Mouse (Mus musculus) common myeloid progenitor, adult 5-6 weeks (primary cell): ENCODE measurements around the gene Mettl7b. TPM values are rescaled to one million over a fixed set of nuclear protein-coding genes. Genes with fewer than 3 reads are reported as not detected.

Source experiments
- ATAC-seq: replicated peaks from 2 replicates; pipeline ENCODE4 v1.8.0; 2016; ENCODE audit warnings: low read depth, mild to moderate bottlenecking, moderate TSS enrichment, inconsistent platforms; ENCODE audit not compliant: poor library complexity, severe bottlenecking
- total RNA-seq: library from RNA; stranded (forward); fragments of 200-1000, 187-1606 nt; gene quantifications from 2 replicates; pipeline ENCODE4 v1.2.3, GENCODE M21; 2017

The Mettl7b gene
- total RNA-seq, 1 experiment from 2014 or later, result not detected

DNA sequence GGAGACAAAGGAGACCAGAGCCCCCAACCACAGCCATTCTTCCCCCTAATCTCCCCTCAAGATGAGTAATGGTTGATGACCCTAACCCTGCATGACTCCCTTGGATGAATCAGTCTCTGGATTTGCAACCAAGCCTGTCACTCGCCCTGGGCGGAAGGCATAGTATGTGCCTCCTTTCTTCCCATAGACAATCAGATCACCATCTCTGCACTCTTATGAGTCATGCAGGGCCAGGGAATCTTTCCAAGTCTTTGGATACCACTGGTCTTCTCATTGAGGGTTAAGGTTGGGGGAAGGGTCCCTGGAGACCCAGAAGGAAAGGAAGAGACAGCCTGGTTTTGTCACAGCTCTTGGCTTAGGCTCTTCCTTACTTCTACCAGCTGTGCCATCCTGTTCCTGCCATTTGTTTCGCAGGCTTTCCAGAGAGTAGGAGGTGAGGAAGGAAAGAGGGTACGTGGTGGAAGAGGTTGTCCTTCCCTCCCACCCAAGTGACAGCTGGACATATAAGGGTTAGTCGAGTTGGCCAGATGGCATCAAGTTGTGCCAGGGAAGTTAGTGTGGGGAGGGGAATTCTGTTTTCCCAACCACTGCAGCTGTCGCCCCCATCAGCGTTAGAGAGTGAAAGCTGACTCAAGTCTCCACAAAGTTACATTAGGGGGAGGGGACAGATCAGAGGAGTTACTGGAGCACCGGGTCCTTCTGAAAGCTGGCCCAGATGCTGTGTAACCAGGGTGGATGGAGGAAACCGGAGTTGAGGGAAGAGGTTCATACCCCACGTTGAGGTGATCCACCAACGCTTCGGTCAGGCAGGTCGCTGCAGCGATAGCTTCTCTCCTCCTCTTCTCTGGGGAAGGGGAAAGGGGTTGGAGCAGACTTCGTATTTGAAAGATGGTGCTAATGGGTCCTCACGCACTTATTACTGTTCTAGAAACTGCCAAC lies 38.6 kb downstream of the Mettl7b start:
- no peak for ATAC-seq

DNA sequence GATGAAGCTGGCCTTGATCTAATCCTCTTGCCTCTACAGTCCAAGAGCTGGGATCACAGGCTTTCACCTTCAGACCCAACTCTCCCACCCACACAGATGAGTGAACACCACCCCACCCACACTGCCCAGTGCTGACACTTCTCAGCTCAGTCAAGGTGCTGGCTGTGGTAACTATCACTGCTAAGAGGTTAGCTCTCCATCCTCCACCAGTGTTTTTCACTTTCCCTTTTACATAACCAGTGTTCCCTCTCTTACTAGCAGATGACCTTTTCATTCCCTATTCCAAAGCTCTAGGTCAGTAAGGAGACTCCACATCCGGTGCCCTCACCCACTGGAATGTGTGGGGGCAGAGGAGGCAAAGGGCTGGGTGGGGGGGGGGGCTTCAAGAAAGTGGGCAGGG lies 39.5 kb downstream of the Mettl7b start:
- no peak for ATAC-seq

DNA sequence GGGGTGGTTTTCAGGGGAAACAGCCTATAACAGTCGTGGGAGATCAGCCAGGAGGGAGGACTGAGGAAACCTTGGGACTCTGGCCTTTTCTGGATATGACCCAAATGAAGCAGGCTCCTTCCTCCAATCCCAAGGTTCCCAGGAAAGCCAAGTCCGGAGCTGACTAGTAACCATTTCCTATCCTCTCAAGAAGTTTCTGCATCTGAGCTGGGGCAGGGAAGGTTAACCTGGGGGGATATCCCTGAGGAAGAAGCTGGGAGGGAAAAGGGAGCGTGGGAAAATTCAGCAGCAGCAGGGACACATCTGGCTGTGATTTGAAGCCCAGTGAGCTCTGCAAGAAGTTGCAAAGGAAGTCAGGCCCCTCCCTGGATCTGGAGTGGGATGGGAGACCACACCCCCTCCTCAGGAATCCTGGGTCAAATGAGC lies 40.0 kb downstream of the Mettl7b start:
- no peak for ATAC-seq

DNA sequence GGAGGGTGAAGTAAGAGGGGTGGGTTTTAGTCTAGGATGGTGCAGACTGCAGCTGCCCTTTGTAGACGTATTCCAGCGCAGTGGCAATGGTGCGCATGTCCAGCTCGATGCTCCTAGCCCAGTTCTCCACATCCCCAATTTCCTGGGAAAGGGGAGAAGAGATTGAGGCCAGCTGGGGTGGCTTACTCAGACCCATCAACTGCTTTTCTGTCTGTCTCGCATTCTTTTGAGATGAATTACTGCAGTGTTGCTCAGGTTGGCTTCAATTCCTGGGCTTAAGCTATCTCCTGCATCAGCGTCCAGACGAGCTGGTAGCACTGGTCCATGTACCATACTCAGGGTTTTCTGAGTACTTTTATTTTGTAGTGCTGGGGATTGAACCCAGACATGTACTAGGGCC lies 40.8 kb downstream of the Mettl7b start:
- no peak for ATAC-seq

DNA sequence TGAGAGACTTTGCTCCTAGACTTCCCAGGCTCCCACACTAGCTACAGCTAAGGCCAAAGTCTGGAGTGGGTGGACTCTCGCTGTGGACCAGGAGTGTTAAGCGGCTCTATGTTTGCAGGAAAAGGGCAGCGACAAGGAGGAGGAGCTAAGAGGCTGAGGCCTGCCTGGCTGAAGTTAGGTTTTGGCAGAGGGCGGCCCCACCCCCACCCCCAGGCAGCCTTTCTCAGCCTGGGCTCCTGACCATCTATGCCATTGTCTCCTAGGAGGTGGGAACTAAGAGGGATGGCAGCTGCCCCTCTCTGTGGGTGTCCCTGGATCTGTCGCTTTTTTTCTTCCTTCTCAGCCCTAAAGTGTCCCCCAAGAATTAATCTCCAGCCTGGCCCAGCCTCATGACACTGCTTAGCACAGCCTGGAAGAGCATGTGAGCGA lies 41.6 kb downstream of the Mettl7b start:
- ATAC-seq, result no peak

DNA sequence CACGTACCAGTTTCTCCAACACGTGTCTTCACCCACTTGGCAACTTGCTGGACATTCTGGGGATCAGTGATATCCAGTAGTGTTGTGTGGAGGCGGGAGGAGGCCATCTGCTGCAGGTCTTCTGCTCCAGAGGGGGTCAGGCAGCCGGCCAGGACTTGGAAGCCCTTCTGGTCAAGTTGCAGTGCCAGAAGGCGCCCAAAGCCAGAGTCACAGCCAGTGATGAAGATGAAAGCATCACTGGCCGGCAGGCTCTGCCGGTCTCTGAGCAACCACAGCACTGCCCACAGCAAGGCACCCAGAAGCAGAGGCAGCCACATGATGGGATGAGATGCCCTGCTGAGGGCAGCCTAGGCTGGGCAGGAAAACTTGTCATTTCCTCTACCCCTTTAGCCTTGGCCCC lies 42.5 kb downstream of the Mettl7b start:
- no peak for ATAC-seq

DNA sequence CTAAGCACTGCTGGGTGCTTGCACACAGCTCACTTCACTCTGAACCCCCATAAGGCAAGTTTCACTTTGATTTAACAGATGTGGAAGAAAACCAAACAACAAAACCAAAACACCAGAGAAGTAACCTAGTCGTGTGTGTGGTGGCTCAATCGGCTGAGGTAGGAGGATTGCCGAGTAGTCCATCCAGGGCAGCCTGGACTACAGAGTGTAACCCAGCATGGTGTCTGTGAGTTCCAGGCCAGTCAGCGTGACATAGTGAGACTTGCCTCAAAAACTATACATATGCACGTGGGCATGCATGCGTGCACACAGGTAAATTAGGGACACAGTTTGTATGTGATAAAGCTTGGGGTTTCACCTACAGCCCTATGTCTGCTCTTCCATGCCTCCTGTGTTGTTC lies 43.4 kb downstream of the Mettl7b start:
- ATAC-seq, result no peak

DNA sequence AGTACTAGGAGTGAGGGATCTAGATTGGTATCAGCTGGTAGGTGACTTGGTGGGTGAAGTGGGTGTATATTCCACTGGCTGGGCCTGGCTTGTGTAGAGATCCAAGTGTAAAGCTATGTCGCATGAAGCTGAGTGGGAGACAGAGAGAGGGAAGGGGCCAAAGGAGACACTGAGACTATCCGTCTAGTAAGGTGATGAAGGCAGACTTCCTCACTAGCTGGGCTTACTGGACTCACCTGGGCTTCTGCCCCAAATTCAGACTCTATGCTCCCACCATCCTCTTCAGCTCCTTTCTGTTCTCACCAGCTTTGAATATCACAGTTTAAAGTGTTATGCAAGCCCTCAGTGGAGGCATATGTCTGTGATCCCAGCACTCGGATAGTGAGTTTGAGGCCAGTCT lies 44.1 kb downstream of the Mettl7b start:
- ATAC-seq, result no peak

DNA sequence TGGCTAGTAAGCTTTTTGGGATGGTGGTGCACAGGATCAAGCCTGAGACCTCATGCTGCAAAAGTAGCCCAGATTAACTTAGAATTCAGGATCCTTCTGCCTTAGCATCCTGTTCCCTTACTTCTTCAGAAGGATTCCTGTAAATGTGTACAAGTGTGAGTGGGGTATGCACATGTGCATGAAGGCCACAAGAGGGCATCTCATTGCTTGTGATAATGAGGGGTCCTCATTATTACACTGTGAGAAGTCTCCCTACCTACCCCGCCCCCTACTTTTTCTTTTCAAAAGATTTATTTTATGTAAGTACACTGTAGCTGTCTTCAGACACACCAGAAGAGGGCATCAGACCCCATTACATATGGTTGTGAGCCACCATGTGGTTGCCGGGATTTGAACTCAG lies 45.2 kb downstream of the Mettl7b start:
- ATAC-seq, result no peak

DNA sequence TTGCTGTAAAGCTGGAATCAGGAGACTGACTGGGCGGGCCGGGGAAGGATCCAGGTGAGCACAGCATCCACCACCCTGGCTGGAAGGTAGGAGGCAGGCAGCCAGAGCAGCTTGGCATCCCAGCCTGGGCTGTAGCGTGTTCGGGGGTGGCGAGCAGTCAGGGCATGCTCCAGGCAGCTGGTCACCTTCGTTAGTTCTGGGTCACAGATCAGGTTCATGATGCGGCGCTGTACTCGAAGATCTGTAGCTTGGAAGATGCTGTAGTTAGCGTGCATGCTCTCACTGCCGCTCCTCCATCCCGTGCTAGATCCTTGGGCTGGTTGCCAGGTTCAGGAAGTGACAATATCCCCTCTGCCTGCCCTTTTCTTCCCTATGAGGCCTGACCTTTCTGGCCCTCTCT lies 47.1 kb downstream of the Mettl7b start:
- ATAC-seq, result no peak

DNA sequence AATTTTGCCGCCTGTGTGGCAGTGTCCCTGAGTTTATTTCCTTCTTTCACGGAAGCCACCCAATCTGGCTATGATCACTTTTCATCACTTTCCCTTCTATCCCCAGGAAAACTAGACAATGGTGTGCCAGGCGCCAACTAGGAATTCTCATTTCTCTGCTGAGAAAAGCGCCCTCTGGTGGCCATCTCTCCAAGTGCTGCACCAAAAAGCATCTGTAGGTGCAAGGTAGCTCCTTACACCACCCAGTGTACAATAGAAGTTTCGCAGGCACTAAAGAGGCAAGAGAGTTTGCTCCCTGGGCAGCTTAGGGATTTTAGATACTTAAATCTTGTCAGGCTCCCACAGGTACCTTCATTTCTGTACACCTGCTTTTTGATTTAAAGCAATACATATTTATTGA lies 47.6 kb downstream of the Mettl7b start:
- ATAC-seq, result peak; percentile 65

DNA sequence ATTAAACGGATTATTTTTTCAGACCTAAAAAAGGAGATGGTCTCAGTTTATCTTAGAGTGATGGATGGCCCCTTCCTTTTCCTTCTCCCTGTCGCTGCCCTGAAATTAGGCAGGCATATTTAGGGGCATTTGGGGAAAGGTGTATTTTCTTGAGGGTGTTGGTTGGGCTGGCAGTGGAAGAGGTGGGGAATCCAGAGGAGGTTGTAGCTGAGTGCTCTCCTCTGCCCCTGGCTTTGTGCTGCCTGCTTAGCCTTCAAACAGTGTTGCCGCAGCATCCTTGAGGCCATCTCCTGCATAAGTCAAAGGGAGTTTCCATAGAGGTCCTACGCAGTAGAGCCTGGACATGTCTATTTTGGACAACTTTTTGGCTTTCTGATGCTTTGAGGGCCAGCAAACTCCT lies 48.0 kb downstream of the Mettl7b start:
- ATAC-seq, result no peak

DNA sequence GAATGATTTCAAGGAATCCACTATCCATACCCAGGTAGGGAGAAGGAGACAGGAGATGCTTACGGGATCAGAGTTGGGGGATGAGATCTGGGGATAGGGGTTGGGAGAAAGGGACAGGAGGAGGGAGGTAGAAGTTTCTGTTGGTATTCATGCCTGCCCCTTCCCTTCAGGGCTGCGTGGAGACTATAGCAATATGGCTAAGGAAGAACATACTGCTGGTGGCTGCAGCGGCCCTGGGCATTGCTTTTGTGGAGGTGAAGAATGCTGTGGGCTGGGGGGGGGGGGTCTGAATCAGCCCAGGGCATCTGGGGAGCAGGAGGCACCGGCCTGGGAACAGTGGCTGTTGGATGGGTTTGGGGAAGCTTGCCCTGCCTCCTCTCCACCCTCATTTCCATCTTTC lies 48.5 kb downstream of the Mettl7b start:
- ATAC-seq, result no peak

DNA sequence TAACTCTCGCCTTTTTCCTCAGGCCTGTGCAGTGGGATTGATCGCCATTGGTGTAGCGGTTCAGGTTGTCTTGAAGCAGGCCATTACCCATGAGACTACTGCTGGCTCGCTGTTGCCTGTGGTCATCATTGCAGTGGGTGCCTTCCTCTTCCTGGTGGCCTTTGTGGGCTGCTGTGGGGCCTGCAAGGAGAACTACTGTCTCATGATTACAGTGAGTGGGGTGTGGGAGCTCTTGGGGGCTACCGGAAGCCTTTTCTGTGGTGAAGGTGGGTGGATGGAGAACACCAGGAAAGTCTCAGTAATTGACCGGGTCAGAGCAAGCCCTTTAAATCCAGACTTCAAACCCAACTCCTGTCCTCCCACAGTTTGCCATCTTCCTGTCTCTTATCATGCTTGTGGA lies 49.4 kb downstream of the Mettl7b start:
- ATAC-seq, result peak; percentile 34

DNA sequence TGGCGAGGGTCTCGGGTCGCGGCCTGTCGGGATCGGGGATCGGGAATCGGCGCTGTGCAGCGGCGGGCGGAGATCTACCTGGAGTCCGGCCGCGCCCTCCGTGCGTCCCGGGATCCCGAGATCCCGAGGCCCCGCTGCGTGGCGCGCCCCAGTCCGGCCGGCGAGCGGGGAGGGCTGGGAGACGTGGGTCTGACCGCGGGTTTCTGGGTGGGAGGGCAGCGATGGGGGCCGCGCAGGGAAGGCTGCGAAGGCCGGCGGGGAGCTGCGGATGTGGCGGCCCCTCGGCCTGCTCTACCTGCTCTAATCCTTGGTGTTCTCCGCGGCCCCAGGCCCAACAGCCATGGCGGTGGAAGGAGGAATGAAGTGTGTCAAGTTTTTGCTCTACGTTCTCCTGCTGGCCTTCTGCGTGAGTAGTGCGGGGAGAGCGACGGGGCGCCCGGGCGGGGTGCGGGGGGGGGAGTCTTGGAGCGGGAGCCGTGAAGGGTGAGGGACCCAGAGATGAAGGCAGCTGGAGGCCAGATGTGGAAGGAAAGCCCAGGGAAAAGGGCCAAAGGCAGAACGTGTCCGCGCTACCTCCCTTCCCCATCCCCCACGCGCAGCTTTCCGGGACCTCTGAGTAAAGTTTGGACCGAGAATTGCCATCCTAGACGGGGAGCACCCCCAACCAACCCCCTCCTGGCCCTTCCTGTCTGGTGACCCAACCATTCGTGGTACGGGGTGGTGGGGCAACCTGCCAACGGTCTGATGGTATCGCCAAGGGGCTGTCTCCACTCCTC lies 50.5 kb downstream of the Mettl7b start:
- peak; percentile 17 for ATAC-seq

DNA sequence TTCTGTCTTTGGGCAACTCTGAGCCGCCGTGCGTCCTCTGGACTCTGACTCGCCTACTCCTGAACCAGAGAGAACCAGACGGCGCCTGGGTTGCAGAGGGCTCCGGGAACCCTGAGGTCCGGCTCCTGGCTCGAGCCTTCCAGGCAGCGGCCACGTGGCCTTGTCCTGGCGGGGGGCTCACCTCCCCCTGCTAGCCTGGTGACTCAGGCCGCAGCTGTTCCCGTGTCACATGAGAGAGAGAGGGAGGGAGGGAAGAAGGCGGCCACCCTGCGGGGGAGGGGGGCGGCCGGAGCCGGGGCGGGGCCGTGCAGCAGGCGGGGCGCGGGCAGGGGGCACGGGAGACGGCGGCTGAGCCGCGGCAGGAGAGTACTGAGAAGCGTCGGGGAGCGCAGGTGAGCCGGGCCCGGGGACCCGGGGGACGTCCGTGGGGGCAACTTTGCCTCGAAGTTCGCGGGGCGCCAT lies 51.2 kb downstream of the Mettl7b start:
- ATAC-seq, result peak; percentile 55

DNA sequence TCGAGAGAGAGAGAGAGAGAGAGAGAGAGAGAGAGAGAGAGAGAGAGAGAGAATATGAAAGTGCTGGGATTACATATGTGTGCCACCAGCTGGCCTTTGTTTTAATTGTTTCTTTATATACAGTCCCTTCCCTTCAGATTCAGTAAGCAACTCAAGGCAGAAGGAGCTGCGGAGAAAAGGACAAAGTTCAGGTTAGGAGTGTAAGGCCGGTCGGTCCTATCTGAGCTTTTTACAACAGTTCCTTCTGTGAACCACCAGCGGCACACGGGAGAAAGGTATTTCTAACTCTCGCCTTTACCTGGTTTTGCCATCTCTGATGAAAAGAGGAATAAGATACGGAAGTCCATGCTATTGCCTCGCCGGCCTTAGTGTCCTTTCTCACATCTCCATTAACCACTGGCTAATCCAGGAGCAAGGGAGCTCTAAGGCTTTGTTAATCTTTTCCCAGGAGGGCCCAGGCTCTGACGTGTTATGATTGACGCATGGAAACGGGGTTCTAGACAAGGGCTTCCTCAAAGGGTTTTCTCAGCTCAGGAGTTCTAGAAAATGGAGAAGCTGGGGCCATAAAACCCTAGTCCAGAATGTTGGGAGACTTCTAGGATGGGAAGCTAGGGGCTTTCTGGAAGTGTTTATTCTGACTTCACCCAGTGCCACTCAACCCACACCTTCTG lies 51.9 kb downstream of the Mettl7b start:
- ATAC-seq, result 0 out of 2 replicates have a peak, but pooled peaks have one; percentile 0
